Mouse (Mus musculus) kidney, embryonic 14.5 days (tissue): ENCODE results near the gene Unk. TPM values are rescaled to one million over a fixed set of nuclear protein-coding genes. Genes with fewer than 3 reads are reported as not detected.
"Not testable (repeated sequence)": the region's sequence is repeated elsewhere in the genome, so short reads cannot be mapped to it uniquely, and the experiment has no call there.

Experiments used
- ATAC-seq: fragments of 200-750 bp; cut with Nextera tagmentation; 2 replicates; pipeline ENCODE4 v1.8.0; 2017; ENCODE audit warnings: moderate number of reproducible peaks, mild to moderate bottlenecking, moderate TSS enrichment, moderate library complexity; ENCODE audit not compliant: low FRiP score, low TSS enrichment
- H3K27ac ChIP-seq: fragments of 300-500 bp; sonication (generic); 2 replicates; pipeline ENCODE4 v1.5.1; 2014; ENCODE audit warnings: low read depth, mild to moderate bottlenecking, low read length, moderate library complexity, mixed read lengths
- H3K27me3 ChIP-seq: fragments of 300-500 bp; sonication (generic); 2 replicates; pipeline ENCODE4 v1.6.1; 2014; ENCODE audit warnings: mild to moderate bottlenecking, low read length; ENCODE audit not compliant: control insufficient read depth, insufficient read depth
- H3K36me3 ChIP-seq: fragments of 300-500 bp; sonication (generic); 2 replicates; pipeline ENCODE4 v1.6.1; 2014; ENCODE audit warnings: low read length, mixed read lengths; ENCODE audit not compliant: control insufficient read depth, insufficient read depth
- H3K4me1 ChIP-seq: fragments of 300-500 bp; sonication (generic); 2 replicates; pipeline ENCODE4 v1.6.1; 2014; ENCODE audit warnings: low read length, mixed read lengths; ENCODE audit not compliant: control insufficient read depth, insufficient read depth
- H3K4me2 ChIP-seq: fragments of 300-500 bp; sonication (generic); replicated peaks from 2 replicates; pipeline ENCODE4 v1.6.1; 2014; ENCODE audit warnings: low read depth, mild to moderate bottlenecking, low read length
- H3K4me3 ChIP-seq: fragments of 300-500 bp; sonication (generic); 2 replicates; pipeline ENCODE4 v1.5.1; 2014; ENCODE audit warnings: mild to moderate bottlenecking, low read length
- H3K9ac ChIP-seq: fragments of 300-500 bp; sonication (generic); 2 replicates; pipeline ENCODE4 v1.6.1; 2014; ENCODE audit warnings: low read depth, mild to moderate bottlenecking, low read length, moderate library complexity
- H3K9me3 ChIP-seq: fragments of 300-500 bp; sonication (generic); 2 replicates; pipeline ENCODE4 v1.6.1; 2016; ENCODE audit warnings: low read length; ENCODE audit not compliant: control insufficient read depth
- WGBS: fragments of 180-500 bp; shearing (Covaris S2); extraction: QIAGEN DNeasy Blood & Tissue Kit; methylation state at CpG from one replicate; pipeline ENCODE4 v1.1.7; 2014; 5-methylcytosine and 5-hydroxymethylcytosine counted together
- polyA plus RNA-seq: library from polyadenylated mRNA; unstranded; fragments of >200 nt; fragmentation: Nextera tagmentation; extraction: Ambion mirVana; gene quantifications from 2 replicates; pipeline ENCODE4 v1.2.1, GENCODE M21; 2014

Gene Unk
- polyA plus RNA-seq, 1 experiment from 2014 or later = 37.2 TPM

- not testable (repeated sequence) for ATAC-seq, H3K4me3 ChIP-seq, H3K9me3 ChIP-seq, H3K27ac ChIP-seq, H3K4me2 ChIP-seq, H3K4me1 ChIP-seq, H3K27me3 ChIP-seq, H3K9ac ChIP-seq
- WGBS = 88% methylated on average over 4 of the region's 4 CpGs
- H3K36me3 ChIP-seq = peaks cover 18% of the 10 kb centered on the region; the same call in 1 of the 2 replicates
Observed at GRCm38 (mm10) chr11:116018867-116019266, 11.3 kb upstream of the Unk start.

- H3K27ac ChIP-seq = no peak overlapping the region
- no peaks in the 10 kb centered on the region for H3K27me3 ChIP-seq
- no peak for ATAC-seq
Observed at GRCm38 (mm10) chr11:116019360-116019791, 10.7 kb upstream of the Unk start.

GRCm38 (mm10) chr11:116019976-116020411 is 10.1 kb upstream of the Unk start:
- Histone ChIP-seq H3K4me1 (0 out of 2 replicates have a peak, but pooled peaks cover 1% of the 10 kb centered on the region), H3K36me3 (peaks cover 18% of the 10 kb centered on the region; the same call in 1 of the 2 replicates), H3K4me3 (no peak overlapping the region), H3K9ac (no peak overlapping the region), H3K9me3 (no peaks in the 10 kb centered on the region), H3K27ac (0 out of 2 replicates have a peak overlapping the region, but pooled peaks have one; percentile 17), H3K4me2 (no peak overlapping the region), H3K27me3 (no peaks in the 10 kb centered on the region)
- ATAC-seq = no peak
- 68% methylated on average over 2 of the region's 2 CpGs for WGBS

More at GRCm38 (mm10) chr11:116019360-116019791, 10.7 kb upstream of the Unk start:
- no peak overlapping the region for H3K4me2 ChIP-seq
- no peaks in the 10 kb centered on the region for H3K9me3 ChIP-seq
- no peaks in the 10 kb centered on the region for H3K4me1 ChIP-seq
- WGBS = 38% methylated on average over 1 of the region's 1 CpGs
- no peak overlapping the region for H3K4me3 ChIP-seq
- H3K9ac ChIP-seq = no peak overlapping the region
- peaks cover 18% of the 10 kb centered on the region; the same call in 1 of the 2 replicates for H3K36me3 ChIP-seq

- H3K4me3 ChIP-seq = no peak overlapping the region
- H3K36me3 ChIP-seq = peaks cover 18% of the 10 kb centered on the region; the same call in 1 of the 2 replicates
- WGBS = 35% methylated on average over 1 of the region's 1 CpGs
- H3K9me3 ChIP-seq = no peaks in the 10 kb centered on the region
- no peak overlapping the region for H3K27ac ChIP-seq
- no peak overlapping the region for H3K4me2 ChIP-seq
- no peaks in the 10 kb centered on the region for H3K27me3 ChIP-seq
- H3K4me1 ChIP-seq = 0 out of 2 replicates have a peak, but pooled peaks cover 2% of the 10 kb centered on the region
- H3K9ac ChIP-seq = no peak overlapping the region
- no peak for ATAC-seq
Observed at GRCm38 (mm10) chr11:116020519-116020922, 9.6 kb upstream of the Unk start.

GRCm38 (mm10) chr11:116021328-116022220 is 8.5 kb upstream of the Unk start:
- 0 out of 2 replicates have a peak, but pooled peaks cover 2% of the 10 kb centered on the region for H3K4me1 ChIP-seq
- H3K4me2 ChIP-seq = no peak overlapping the region
- H3K9me3 ChIP-seq = no peaks in the 10 kb centered on the region
- H3K27me3 ChIP-seq = no peaks in the 10 kb centered on the region
- 80% methylated on average over 6 of the region's 6 CpGs for whole genome bisulfite sequencing
- H3K9ac ChIP-seq = no peak overlapping the region
- no peak overlapping the region for H3K27ac ChIP-seq
- peak overlapping the region; percentile 0; the same call in 1 of the 2 replicates for H3K4me3 ChIP-seq
- no peak for ATAC-seq
- H3K36me3 ChIP-seq = peaks cover 18% of the 10 kb centered on the region; the same call in 1 of the 2 replicates

GRCm38 (mm10) chr11:116022256-116022780 is 7.8 kb upstream of the Unk start:
- no peaks in the 10 kb centered on the region for H3K27me3 ChIP-seq
- no peak overlapping the region for H3K27ac ChIP-seq
- no peak for ATAC-seq
- H3K4me1 ChIP-seq = 0 out of 2 replicates have a peak, but pooled peaks cover 2% of the 10 kb centered on the region
- H3K9me3 ChIP-seq = no peaks in the 10 kb centered on the region
- WGBS = 59% methylated on average over 4 of the region's 4 CpGs
- 0 out of 2 replicates have a peak overlapping the region, but pooled peaks have one; percentile 13 for H3K9ac ChIP-seq
- H3K36me3 ChIP-seq = peaks cover 18% of the 10 kb centered on the region; the same call in 1 of the 2 replicates
- peak overlapping the region; percentile 47 for H3K4me2 ChIP-seq
- peak overlapping the region; percentile 30 for H3K4me3 ChIP-seq

GRCm38 (mm10) chr11:116023074-116023770 is 6.9 kb upstream of the Unk start:
- 6% methylated on average over 18 of the region's 18 CpGs for WGBS
- H3K4me1 ChIP-seq, ATAC-seq: not testable (repeated sequence)

GRCm38 (mm10) chr11:116023771-116024355 is 6.3 kb upstream of the Unk start:
- Histone ChIP-seq H3K4me2 (peak overlapping the region; percentile 45), H3K27me3 (no peaks in the 10 kb centered on the region), H3K9ac (peak overlapping the region; percentile 99), H3K36me3 (peaks cover 18% of the 10 kb centered on the region; the same call in 1 of the 2 replicates), H3K9me3 (no peaks in the 10 kb centered on the region), H3K27ac (peak overlapping the region; percentile 99), H3K4me3 (peak overlapping the region; percentile 94), H3K4me1 (0 out of 2 replicates have a peak, but pooled peaks cover 2% of the 10 kb centered on the region)
- ATAC-seq = peak; percentile 73
- under 1% methylated on average over 56 of the region's 57 CpGs for WGBS

More at GRCm38 (mm10) chr11:116023074-116023770, 6.9 kb upstream of the Unk start:
- not testable (repeated sequence) for H3K27me3 ChIP-seq, H3K9me3 ChIP-seq
- Histone ChIP-seq H3K4me3 (peak overlapping the region; percentile 94), H3K27ac (peak overlapping the region; percentile 99), H3K4me2 (peak overlapping the region; percentile 47), H3K36me3 (peaks cover 18% of the 10 kb centered on the region; the same call in 1 of the 2 replicates), H3K9ac (peak overlapping the region; percentile 99)
